8 mouse cellular contexts compared by ENCODE assay signal in genomic region chr7:101107968-101108652, GRCm38 (mm10). TPM values are rescaled to one million over a fixed set of nuclear protein-coding genes. Genes with fewer than 3 reads are reported as not detected.
DNase-seq lines count a peak whose midpoint lies in the region; ATAC-seq and TF ChIP-seq lines count a peak whose summit lies in the region.

No protein-coding gene starts in this region.

- peak; percentile 43 for TF ChIP-seq CTCF in cortical plate, adult 2 months (IDR thresholded peaks at IDR 0.05; ENCODE audit: extremely low read depth, insufficient read depth, low read length)

- ATAC-seq in activated CD4-positive, CD25-positive, alpha-beta regulatory T cell, adult 4 months, result peak; percentile 91
- ATAC-seq in megakaryocyte progenitor cell, adult 5-6 weeks (replicated peaks; ENCODE audit: poor library complexity), result peak; percentile 88

- peak; percentile 94 to 95 for DNase-seq in gastrocnemius, adult 8-10 months (ENCODE audit: low spot score in 2 of 2)
- DNase-seq in induced T-regulatory cell, adult 2 months (ENCODE audit: low read depth), result peak; percentile 96
- DNase-seq in left cerebral cortex, adult 9 months (ENCODE audit: low spot score in 2 of 2), result peak; percentile 95 to 98
- peak; percentile 97 for DNase-seq in right cerebral cortex, postnatal 14 days
- DNase-seq in urinary bladder, postnatal 36 days (ENCODE audit: low spot score in 2 of 2), result peak; percentile 97

- H3K4me3 ChIP-seq in cortical plate, adult 2 months (ENCODE audit: insufficient read depth, low read length), result peak overlapping the region; percentile 97

- H3K27ac ChIP-seq in cortical plate, adult 2 months (ENCODE audit: insufficient read depth, low read length), result peak overlapping the region; percentile 8; the same call in 1 of the 2 replicates

- peak; percentile 40; the same call in 1 of the 2 replicates for TF ChIP-seq POLR2A in cortical plate, adult 2 months (IDR thresholded peaks at IDR 0.05; ENCODE audit: extremely low read depth, insufficient read depth, low read length)

- peaks cover 1% of the 10 kb centered on the region; the same call in 1 of the 2 replicates for H3K4me1 ChIP-seq in cortical plate, adult 2 months (ENCODE audit: control insufficient read depth, insufficient read depth, low read length)

RNA-seq across cellular contexts. Expression of gene Fchsd2, which starts 15.4 kb away (rescaled TPM):
- 10 to 100 TPM; 31.3 to 40.6 TPM for polyA plus RNA-seq in activated CD4-positive, CD25-positive, alpha-beta regulatory T cell, adult 4 months (2017; shearing (Covaris generic))
- 20.4 and 21.8 TPM in 2 replicates for polyA plus RNA-seq in cortical plate, adult 2 months (2012; rRNA removed)
- 1 to 10 TPM; 4.2 to 5.5 (median 5.0) TPM for total RNA-seq in gastrocnemius, adult 8-10 months (2022)
- total RNA-seq in megakaryocyte progenitor cell, adult 5-6 weeks (2015), result 48.3 and 62.8 TPM in 2 replicates
- total RNA-seq in megakaryocyte progenitor cell, adult 5-6 weeks (2017), result 27.1 and 50.4 TPM in 2 replicates

Comparison
In these comparisons a context has a peak if more than half of its experiments do, and no peak if none do; other contexts are left out.
1. Peak in every context shown above with its lines: DNase-seq, ATAC-seq, H3K4me3 ChIP-seq and H3K27ac ChIP-seq.
2. RNA of gene Fchsd2, which starts 15.4 kb away (total RNA-seq): 27.1 to 62.8 TPM in megakaryocyte progenitor cell, adult 5-6 weeks; 4.2 to 5.5 TPM in gastrocnemius, adult 8-10 months; every median in the first group is over 4 times any median in the second.